Mouse (Mus musculus) gastrocnemius, postnatal 4 days (tissue): Measurements from ENCODE around the gene Stat6. TPM values are rescaled to one million over a fixed set of nuclear protein-coding genes. Genes with fewer than 3 reads are reported as not detected.

ENCODE experiments used
- DNase-seq, 2 experiments: peaks; one replicate each; pipeline ENCODE4 v3.0.0; 2021 to 2022; ENCODE audit warnings: low spot score in 2 of 2, mixed read lengths in 2 of 2
- total RNA-seq, 2 experiments: library from RNA; stranded (reverse); gene quantifications; 2 replicates each; pipeline ENCODE4 v1.2.3; 2021

The Stat6 gene
- total RNA-seq, 2 experiments from 2014 or later, result 25.9 to 27.0 TPM

- DNase-seq, result no peak
These were observed 26.4 kb downstream of the Stat6 start for GRCm38 (mm10) chr10:127669170-127669569.

- no peak for DNase-seq
These were observed 27.4 kb downstream of the Stat6 start for GRCm38 (mm10) chr10:127670185-127670584.

- no peak for DNase-seq
These were observed 28.5 kb downstream of the Stat6 start for GRCm38 (mm10) chr10:127671276-127671675.

GRCm38 (mm10) chr10:127674046-127674655 is 31.4 kb downstream of the Stat6 start:
- no peak for DNase-seq

GRCm38 (mm10) chr10:127674794-127675522 is 32.2 kb downstream of the Stat6 start:
- peak; percentile 74 to 84 for DNase-seq

- DNase-seq, result no peak
These were observed 33.1 kb downstream of the Stat6 start for GRCm38 (mm10) chr10:127675859-127676398.

- peak; percentile 88 to 93 for DNase-seq
These were observed 34.1 kb downstream of the Stat6 start for GRCm38 (mm10) chr10:127676691-127677548.

GRCm38 (mm10) chr10:127677591-127678336 is 35.0 kb downstream of the Stat6 start:
- peak in 1 of 2 experiments; percentile 56 for DNase-seq

- DNase-seq, result no peak
These were observed 36.4 kb downstream of the Stat6 start for GRCm38 (mm10) chr10:127679208-127679607.

- no peak for DNase-seq
These were observed 37.1 kb downstream of the Stat6 start for GRCm38 (mm10) chr10:127679881-127680280.

GRCm38 (mm10) chr10:127682886-127683285 is 40.1 kb downstream of the Stat6 start:
- DNase-seq, result no peak

GRCm38 (mm10) chr10:127691053-127691452 is 48.3 kb downstream of the Stat6 start:
- no peak for DNase-seq

- DNase-seq, result no peak
These were observed 51.9 kb downstream of the Stat6 start for GRCm38 (mm10) chr10:127694636-127695035.

- DNase-seq, result no peak
These were observed 53.0 kb downstream of the Stat6 start for GRCm38 (mm10) chr10:127695775-127696174.

- no peak for DNase-seq
These were observed 56.2 kb downstream of the Stat6 start for GRCm38 (mm10) chr10:127698966-127699365.

GRCm38 (mm10) chr10:127703299-127703698 is 60.5 kb downstream of the Stat6 start:
- no peak for DNase-seq

GRCm38 (mm10) chr10:127704293-127704692 is 61.5 kb downstream of the Stat6 start:
- DNase-seq, result no peak

- no peak for DNase-seq
These were observed 62.0 kb downstream of the Stat6 start, which contains the start of gene Myo1a for GRCm38 (mm10) chr10:127704766-127705220. Myo1a (plus strand) TSS chr10:127705170.

GRCm38 (mm10) chr10:127705783-127706182 is 63.0 kb downstream of the Stat6 start:
- no peak for DNase-seq

GRCm38 (mm10) chr10:127707721-127708120 is 64.9 kb downstream of the Stat6 start:
- no peak for DNase-seq
